Mouse (Mus musculus) MEL (cell line): ENCODE results near the gene Dapp1. TPM values are rescaled to one million over a fixed set of nuclear protein-coding genes. Genes with fewer than 3 reads are reported as not detected.

Source experiments
- DNase-seq: peaks from one replicate; pipeline ENCODE4 v3.0.0; 2011; ENCODE audit warnings: low read depth, low spot score
- H3K27ac ChIP-seq: 2 replicates; pipeline ENCODE4 v1.5.1; 2012; ENCODE audit warnings: low read depth, mild to moderate bottlenecking, control low read depth, low read length, moderate library complexity; ENCODE audit not compliant: control insufficient read depth
- H3K27me3 ChIP-seq, 2 experiments: fragments of 150-350 bp in 1 of 2; sonication (generic) in 1 of 2; 2 replicates each; pipeline ENCODE4 v1.6.1; 2012; ENCODE audit warnings: low read length in 2 of 2, mild to moderate bottlenecking in 2 of 2, improper control_type of control experiment in 1 of 2, moderate library complexity in 1 of 2; ENCODE audit not compliant: insufficient read depth in 2 of 2, control insufficient read depth in 1 of 2
- H3K36me3 ChIP-seq, 2 experiments: 2 replicates each; pipeline ENCODE4 v1.6.1; 2012 to 2014; ENCODE audit warnings: low read length in 2 of 2, improper control_type of control experiment in 1 of 2, inconsistent platforms in 1 of 2, mild to moderate bottlenecking in 1 of 2; ENCODE audit not compliant: insufficient read depth in 2 of 2, control insufficient read depth in 1 of 2
- H3K4me1 ChIP-seq, 2 experiments: fragments of 150-350 bp in 1 of 2; sonication (generic) in 1 of 2; 2 replicates each; pipeline ENCODE4 v1.6.1; 2012; ENCODE audit warnings: low read length in 2 of 2, improper control_type of control experiment in 1 of 2, mild to moderate bottlenecking in 1 of 2; ENCODE audit not compliant: insufficient read depth in 2 of 2, control insufficient read depth in 1 of 2
- H3K4me3 ChIP-seq, 2 experiments: fragments of 150-350 bp in 1 of 2; sonication (generic) in 1 of 2; 2 replicates each; pipeline ENCODE4 v1.5.1; 2012; ENCODE audit warnings: low read depth in 2 of 2, low read length in 2 of 2, mild to moderate bottlenecking in 2 of 2, moderate library complexity in 2 of 2, control low read depth in 1 of 2, improper control_type of control experiment in 1 of 2; ENCODE audit not compliant: control insufficient read depth in 1 of 2, insufficient read depth in 1 of 2
- H3K79me2 ChIP-seq: 2 replicates; pipeline ENCODE4 v1.6.1; 2012; ENCODE audit warnings: mild to moderate bottlenecking, low read length, moderate library complexity; ENCODE audit not compliant: control insufficient read depth, poor library complexity, insufficient read depth
- H3K9ac ChIP-seq: 2 replicates; pipeline ENCODE4 v1.6.1; 2012; ENCODE audit warnings: low read depth, mild to moderate bottlenecking, control low read depth, low read length, moderate library complexity; ENCODE audit not compliant: control insufficient read depth, poor library complexity, severe bottlenecking
- H3K9me3 ChIP-seq: fragments of 150-350 bp; sonication (generic); replicated peaks from 2 replicates; pipeline ENCODE4 v1.6.1; 2012; ENCODE audit warnings: mild to moderate bottlenecking, low read length, improper control_type of control experiment, moderate library complexity; ENCODE audit not compliant: insufficient read depth
- BHLHE40 ChIP-seq: IDR thresholded peaks from 2 replicates; pipeline ENCODE4 v1.6.1; 2012; ENCODE audit warnings: low read depth, mild to moderate bottlenecking, inconsistent platforms, low read length, improper control_type of control experiment, borderline replicate concordance
- CHD1 ChIP-seq: IDR thresholded peaks from 2 replicates; pipeline ENCODE4 v1.6.1; 2012; ENCODE audit warnings: low read depth, mild to moderate bottlenecking, inconsistent platforms, low read length, improper control_type of control experiment
- CHD2 ChIP-seq: IDR thresholded peaks from 2 replicates; pipeline ENCODE4 v1.6.1; 2011; ENCODE audit warnings: low read length, improper control_type of control experiment
- CTCF ChIP-seq, 3 experiments: IDR thresholded peaks in 2 of 3; conservative IDR thresholded peaks in 1 of 3; 2 replicates each; pipeline ENCODE4 v1.5.1; 2011 to 2012; ENCODE audit warnings: low read length in 3 of 3, low read depth in 2 of 3, mild to moderate bottlenecking in 2 of 3, improper control_type of control experiment in 1 of 3, inconsistent platforms in 1 of 3, mixed read lengths in 1 of 3, moderate library complexity in 1 of 3; ENCODE audit not compliant: control insufficient read depth in 1 of 3, insufficient read depth in 1 of 3, poor library complexity in 1 of 3, severe bottlenecking in 1 of 3
- E2F4 ChIP-seq: IDR thresholded peaks from 2 replicates; pipeline ENCODE4 v1.6.1; 2011; ENCODE audit warnings: low read depth, low read length, improper control_type of control experiment, borderline replicate concordance
- GABPA ChIP-seq: IDR thresholded peaks from 2 replicates; pipeline ENCODE4 v1.6.1; 2012; ENCODE audit warnings: low read depth, mild to moderate bottlenecking, inconsistent platforms, low read length, improper control_type of control experiment, moderate library complexity
- GATA1 ChIP-seq: IDR thresholded peaks from 2 replicates; pipeline ENCODE4 v1.6.1; 2011; ENCODE audit warnings: low read depth, low read length, improper control_type of control experiment
- HCFC1 ChIP-seq: IDR thresholded peaks from 2 replicates; pipeline ENCODE4 v1.6.1; 2012; ENCODE audit warnings: low read depth, mild to moderate bottlenecking, inconsistent platforms, low read length, improper control_type of control experiment, moderate library complexity
- MAFK ChIP-seq: IDR thresholded peaks from 2 replicates; pipeline ENCODE4 v1.6.1; 2011; ENCODE audit warnings: low read depth, mild to moderate bottlenecking, low read length, improper control_type of control experiment, borderline replicate concordance
- MAZ ChIP-seq: IDR thresholded peaks from 2 replicates; pipeline ENCODE4 v1.6.1; 2012; ENCODE audit warnings: low read depth, mild to moderate bottlenecking, inconsistent platforms, low read length, improper control_type of control experiment
- MYB ChIP-seq: IDR thresholded peaks from 2 replicates; pipeline ENCODE4 v1.6.1; 2011; ENCODE audit warnings: mild to moderate bottlenecking, low read depth, low read length, improper control_type of control experiment
- NRF1 ChIP-seq: IDR thresholded peaks from 2 replicates; pipeline ENCODE4 v1.6.1; 2014; ENCODE audit warnings: low read depth, mild to moderate bottlenecking, inconsistent platforms, low read length, improper control_type of control experiment, moderate library complexity; ENCODE audit not compliant: poor library complexity, insufficient read depth, severe bottlenecking
- POLR2A ChIP-seq, 2 experiments: IDR thresholded peaks; 2 replicates each; pipeline ENCODE4 v1.6.1; 2011 to 2012; ENCODE audit warnings: low read length in 2 of 2, mild to moderate bottlenecking in 2 of 2, control low read depth in 1 of 2, improper control_type of control experiment in 1 of 2, low read depth in 1 of 2, moderate library complexity in 1 of 2; ENCODE audit not compliant: control insufficient read depth in 1 of 2, insufficient read depth in 1 of 2, poor library complexity in 1 of 2
- RAD21 ChIP-seq: IDR thresholded peaks from 2 replicates; pipeline ENCODE4 v1.6.1; 2011; ENCODE audit warnings: mild to moderate bottlenecking, low read depth, low read length, improper control_type of control experiment
- RCOR1 ChIP-seq: IDR thresholded peaks from 2 replicates; pipeline ENCODE4 v1.6.1; 2012; ENCODE audit warnings: low read depth, mild to moderate bottlenecking, inconsistent platforms, low read length, improper control_type of control experiment
- SMC3 ChIP-seq: IDR thresholded peaks from 2 replicates; pipeline ENCODE4 v1.6.1; 2011; ENCODE audit warnings: low read depth, low read length, improper control_type of control experiment
- TBP ChIP-seq: IDR thresholded peaks from 2 replicates; pipeline ENCODE4 v1.8.0; 2011; ENCODE audit warnings: low read depth, low read length, improper control_type of control experiment
- TCF12 ChIP-seq: IDR thresholded peaks from 2 replicates; pipeline ENCODE4 v1.6.1; 2014; ENCODE audit warnings: low read depth, mild to moderate bottlenecking, inconsistent platforms, low read length, improper control_type of control experiment, moderate library complexity
- USF1 ChIP-seq: IDR thresholded peaks from 2 replicates; pipeline ENCODE4 v1.6.1; 2014; ENCODE audit warnings: low read depth, mild to moderate bottlenecking, inconsistent platforms, low read length, improper control_type of control experiment, moderate library complexity
- USF2 ChIP-seq, 2 experiments: IDR thresholded peaks; 2 replicates each; pipeline ENCODE4 v1.6.1; 2011 to 2012; ENCODE audit warnings: improper control_type of control experiment in 2 of 2, low read length in 2 of 2, borderline replicate concordance in 1 of 2, inconsistent platforms in 1 of 2, low read depth in 1 of 2, mild to moderate bottlenecking in 1 of 2; ENCODE audit not compliant: insufficient read depth in 1 of 2
- ZMIZ1 ChIP-seq: IDR thresholded peaks from 2 replicates; pipeline ENCODE4 v1.6.1; 2012; ENCODE audit warnings: low read depth, mild to moderate bottlenecking, inconsistent platforms, low read length, improper control_type of control experiment, moderate library complexity
- polyA plus RNA-seq, 2 experiments: library from polyadenylated mRNA; stranded (reverse) in 1 of 2; unstranded in 1 of 2; fragments of >175 nt in 1 of 2; fragments of >200 nt in 1 of 2; gene quantifications; 2 replicates each; pipeline versions ENCODE4 v1.2.1 to v1.2.4; 2012; ENCODE audit warnings: low replicate concordance in 2 of 2, low read depth in 1 of 2; ENCODE audit not compliant: insufficient read length in 2 of 2, insufficient read depth in 1 of 2, missing spikeins in 1 of 2
- total RNA-seq: library from RNA; depleted of rRNA; stranded (reverse); fragments of 300-350 nt; gene quantifications from 2 replicates; pipeline ENCODE4 v1.2.3, GENCODE M21; 2012

The Dapp1 gene
- total and polyA plus RNA-seq, 3 experiments: 45.7 to 91.5 (median 67.3) TPM

DNA sequence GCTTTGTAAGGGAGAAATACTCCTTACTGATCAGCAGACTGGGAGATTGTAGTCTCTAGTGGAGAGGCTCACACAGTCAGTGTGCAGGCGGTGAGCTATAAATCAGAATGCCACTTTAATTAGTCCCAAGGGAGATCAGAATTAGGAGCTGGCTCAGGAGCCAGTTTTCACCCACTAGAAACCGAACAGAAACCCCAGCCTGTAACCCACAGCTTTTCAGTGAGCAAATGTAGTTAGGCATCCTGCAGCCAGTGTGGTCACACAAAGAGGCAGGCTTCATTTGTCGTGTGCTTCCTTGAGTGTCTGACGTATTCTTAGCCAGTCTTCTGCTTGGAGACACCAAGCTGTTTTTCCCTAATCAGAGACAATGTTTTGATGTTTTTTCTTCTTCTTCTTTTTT, 85.0 kb downstream of the Dapp1 start:
- Histone ChIP-seq H3K9me3 (no peaks in the 10 kb centered on the region), H3K4me1 (peaks cover 4 to 23% of the 10 kb centered on the region in 2 experiments), H3K27me3 (no peaks in the 10 kb centered on the region), H3K9ac (no peak overlapping the region), H3K4me3 (no peak overlapping the region), H3K79me2 (no peaks in the 10 kb centered on the region), H3K36me3 (peaks cover 2 to 11% of the 10 kb centered on the region in 2 experiments; a peak in 3 of 4 replicates), H3K27ac (peak overlapping the region; percentile 51; the same call in 1 of the 2 replicates)
- TF ChIP-seq NRF1: no peak
- no peak for TF ChIP-seq MYB
- no peak for TF ChIP-seq MAFK
- TF ChIP-seq USF2 (IDR thresholded peaks at IDR 0.05; ENCODE audit: borderline replicate concordance in 1 of 2, insufficient read depth in 1 of 2, low read depth in 1 of 2, low read length in 2 of 2): no peak
- TF ChIP-seq TBP: no peak
- no peak for DNase-seq

DNA sequence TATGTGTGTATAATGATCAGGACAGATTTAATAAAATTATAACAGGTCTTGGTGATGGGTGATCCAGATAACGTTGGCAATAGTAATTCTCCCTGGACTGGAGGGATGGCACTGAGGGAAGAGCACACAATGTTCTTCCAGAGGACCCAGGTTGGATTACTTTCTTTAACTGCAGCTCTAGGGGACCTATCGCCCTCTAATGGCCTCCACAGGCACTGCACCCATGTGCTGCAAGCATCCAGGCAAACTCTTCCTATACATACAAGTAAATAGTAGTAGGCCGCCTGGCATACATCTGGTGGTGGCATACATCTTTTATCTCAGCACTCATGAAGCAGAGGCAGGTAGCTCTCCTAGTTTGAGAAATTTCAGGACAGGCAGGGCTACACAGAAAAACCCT, 86.1 kb downstream of the Dapp1 start:
- Histone ChIP-seq H3K79me2 (no peaks in the 10 kb centered on the region), H3K36me3 (peaks cover 2 to 15% of the 10 kb centered on the region in 2 experiments; a peak in 3 of 4 replicates)

GRCm38 (mm10) chr3:137893789-137894188, 87.6 kb downstream of the Dapp1 start:
- TF ChIP-seq GABPA (no peak), GATA1 (0 out of 2 replicates have a peak, but pooled peaks have one; percentile 7)
- no peak for DNase-seq
- H3K36me3 ChIP-seq: peaks cover 2 to 15% of the 10 kb centered on the region in 2 experiments; a peak in 3 of 4 replicates

More for the DNA sequence above, 86.1 kb downstream of the Dapp1 start:
- H3K4me1 ChIP-seq: peaks cover 7 to 26% of the 10 kb centered on the region in 2 experiments
- DNase-seq: peak; percentile 36
- TF ChIP-seq HCFC1 (no peak), RCOR1 (no peak), POLR2A (IDR thresholded peaks at IDR 0.05; ENCODE audit: control insufficient read depth in 1 of 2, insufficient read depth in 1 of 2, low read depth in 1 of 2, low read length in 2 of 2, poor library complexity in 1 of 2) (no peak), E2F4 (no peak), USF1 (no peak), MYB (no peak), ZMIZ1 (no peak), CHD1 (no peak), BHLHE40 (no peak), TCF12 (no peak), SMC3 (peak; percentile 19; the same call in 1 of the 2 replicates), MAZ (no peak), CTCF (IDR thresholded peaks at IDR 0.05 in 2 of 3, conservative IDR thresholded peaks at IDR 0.05 in 1 of 3; ENCODE audit: control insufficient read depth in 1 of 3, insufficient read depth in 1 of 3, low read depth in 2 of 3, low read length in 3 of 3, poor library complexity in 1 of 3, severe bottlenecking in 1 of 3) (peak; percentile 18 to 34 (median 34); a peak in 2 of 6 replicates), MAFK (no peak), CHD2 (no peak), TBP (no peak), RAD21 (peak; percentile 17; the same call in 1 of the 2 replicates)
- H3K27ac ChIP-seq: no peak overlapping the region
- no peak overlapping the region for H3K9ac ChIP-seq
- H3K27me3 ChIP-seq: no peaks in the 10 kb centered on the region
- H3K4me3 ChIP-seq: no peak overlapping the region
- H3K9me3 ChIP-seq: no peaks in the 10 kb centered on the region

More at GRCm38 (mm10) chr3:137893789-137894188, 87.6 kb downstream of the Dapp1 start:
- Histone ChIP-seq H3K79me2 (no peaks in the 10 kb centered on the region), H3K4me1 (peaks cover 7 to 26% of the 10 kb centered on the region in 2 experiments), H3K27me3 (no peaks in the 10 kb centered on the region), H3K4me3 (no peak overlapping the region), H3K27ac (no peak overlapping the region), H3K9ac (no peak overlapping the region), H3K9me3 (no peaks in the 10 kb centered on the region)
